Mouse (Mus musculus): ENCODE results near the gene Gm13889. TPM values are rescaled to one million over a fixed set of nuclear protein-coding genes. Genes with fewer than 3 reads are reported as not detected.

Gm13889 gene
- polyA plus RNA-seq, 1 experiment from 2014 or later, result 5.0 TPM

- 3% methylated on average over 37 of the region's 37 CpGs for WGBS
- peaks cover 29% of the 10 kb centered on the region for H3K4me1 ChIP-seq (replicated peaks)
- H3K36me3 ChIP-seq, result peaks cover 31% of the 10 kb centered on the region
- peak overlapping the region; percentile 83 for H3K4me2 ChIP-seq (replicated peaks)
- no peaks in the 10 kb centered on the region for H3K9me3 ChIP-seq
- peak overlapping the region; percentile 78 for H3K27ac ChIP-seq
- H3K27me3 ChIP-seq, result no peaks in the 10 kb centered on the region
- peak overlapping the region; percentile 45 for H3K4me3 ChIP-seq (replicated peaks)
- peak overlapping the region; percentile 72 for H3K9ac ChIP-seq (replicated peaks)
- peak; percentile 88 for ATAC-seq
Measured at GRCm38 (mm10) chr2:93976436-93977252, 19.6 kb upstream of the Gm13889 start.

- H3K4me3 ChIP-seq (replicated peaks), result peak overlapping the region; percentile 45
- peak overlapping the region; percentile 83 for H3K4me2 ChIP-seq (replicated peaks)
- H3K27ac ChIP-seq, result peak overlapping the region; percentile 78
- ATAC-seq, result peak; percentile 66
- WGBS, result 18% methylated on average over 21 of the region's 21 CpGs
- peaks cover 22% of the 10 kb centered on the region for H3K36me3 ChIP-seq
- no peaks in the 10 kb centered on the region for H3K9me3 ChIP-seq
- H3K4me1 ChIP-seq (replicated peaks), result peaks cover 29% of the 10 kb centered on the region
- H3K9ac ChIP-seq (replicated peaks), result peak overlapping the region; percentile 72
- no peaks in the 10 kb centered on the region for H3K27me3 ChIP-seq
Measured at GRCm38 (mm10) chr2:93975526-93976435, 18.8 kb upstream of the Gm13889 start.

GRCm38 (mm10) chr2:93975041-93975440 lies 18.0 kb upstream of the Gm13889 start:
- H3K4me2 ChIP-seq (replicated peaks), result no peak overlapping the region
- no peak for ATAC-seq
- peaks cover 29% of the 10 kb centered on the region for H3K4me1 ChIP-seq (replicated peaks)

GRCm38 (mm10) chr2:93971647-93972046 lies 14.6 kb upstream of the Gm13889 start:
- Histone ChIP-seq H3K9me3 (no peaks in the 10 kb centered on the region), H3K4me3 (replicated peaks) (no peak overlapping the region), H3K4me1 (replicated peaks) (peaks cover 18% of the 10 kb centered on the region), H3K4me2 (replicated peaks) (no peak overlapping the region), H3K27ac (no peak overlapping the region), H3K36me3 (no peaks in the 10 kb centered on the region), H3K27me3 (no peaks in the 10 kb centered on the region), H3K9ac (replicated peaks) (no peak overlapping the region)
- 72% methylated on average over 3 of the region's 3 CpGs for WGBS
- ATAC-seq, result no peak

More at GRCm38 (mm10) chr2:93975041-93975440, 18.0 kb upstream of the Gm13889 start:
- Histone ChIP-seq H3K4me3 (replicated peaks) (no peak overlapping the region), H3K36me3 (peaks cover 15% of the 10 kb centered on the region), H3K27me3 (no peaks in the 10 kb centered on the region), H3K9me3 (no peaks in the 10 kb centered on the region), H3K27ac (no peak overlapping the region), H3K9ac (replicated peaks) (no peak overlapping the region)
- 43% methylated on average over 7 of the region's 7 CpGs for WGBS

- no peaks in the 10 kb centered on the region for H3K27me3 ChIP-seq
- H3K4me3 ChIP-seq (replicated peaks), result no peak overlapping the region
- H3K9ac ChIP-seq (replicated peaks), result no peak overlapping the region
- H3K36me3 ChIP-seq, result no peaks in the 10 kb centered on the region
- H3K4me2 ChIP-seq (replicated peaks), result no peak overlapping the region
- ATAC-seq, result peak; percentile 57
- H3K9me3 ChIP-seq, result no peaks in the 10 kb centered on the region
- no peak overlapping the region for H3K27ac ChIP-seq
- WGBS, result 35% methylated on average over 7 of the region's 7 CpGs
- peaks cover 10% of the 10 kb centered on the region for H3K4me1 ChIP-seq (replicated peaks)
Measured at GRCm38 (mm10) chr2:93964494-93965160, 7.6 kb upstream of the Gm13889 start.

GRCm38 (mm10) chr2:93963802-93964201 lies 6.8 kb upstream of the Gm13889 start:
- 100% methylated on average over 1 of the region's 1 CpGs for WGBS
- peaks cover 1% of the 10 kb centered on the region; the same call in 1 of the 2 replicates for H3K27me3 ChIP-seq
- no peak; the same call in 1 of the 2 replicates for ATAC-seq
- no peak overlapping the region for H3K4me3 ChIP-seq (replicated peaks)
- peaks cover 10% of the 10 kb centered on the region for H3K4me1 ChIP-seq (replicated peaks)
- H3K9me3 ChIP-seq, result no peaks in the 10 kb centered on the region
- no peaks in the 10 kb centered on the region for H3K36me3 ChIP-seq
- no peak overlapping the region for H3K4me2 ChIP-seq (replicated peaks)
- no peak overlapping the region for H3K9ac ChIP-seq (replicated peaks)
- H3K27ac ChIP-seq, result no peak overlapping the region

GRCm38 (mm10) chr2:93961716-93962115 lies 4.7 kb upstream of the Gm13889 start:
- peaks cover 20% of the 10 kb centered on the region for H3K4me1 ChIP-seq (replicated peaks)
- no peak for ATAC-seq

GRCm38 (mm10) chr2:93959346-93959745 lies 2.3 kb upstream of the Gm13889 start:
- no peak for ATAC-seq
- H3K36me3 ChIP-seq, result no peaks in the 10 kb centered on the region
- peaks cover 34% of the 10 kb centered on the region for H3K4me1 ChIP-seq (replicated peaks)
- no peaks in the 10 kb centered on the region for H3K9me3 ChIP-seq
- H3K4me3 ChIP-seq (replicated peaks), result no peak overlapping the region
- no peak overlapping the region for H3K4me2 ChIP-seq (replicated peaks)
- 80% methylated on average over 8 of the region's 8 CpGs for WGBS
- H3K27ac ChIP-seq, result no peak overlapping the region
- no peak overlapping the region for H3K9ac ChIP-seq (replicated peaks)
- H3K27me3 ChIP-seq, result peaks cover 34% of the 10 kb centered on the region

More at GRCm38 (mm10) chr2:93961716-93962115, 4.7 kb upstream of the Gm13889 start:
- H3K9ac ChIP-seq (replicated peaks), result no peak overlapping the region
- no peak overlapping the region for H3K27ac ChIP-seq
- no peaks in the 10 kb centered on the region for H3K36me3 ChIP-seq
- H3K27me3 ChIP-seq, result peaks cover 14% of the 10 kb centered on the region
- H3K9me3 ChIP-seq, result no peaks in the 10 kb centered on the region
- H3K4me2 ChIP-seq (replicated peaks), result no peak overlapping the region
- H3K4me3 ChIP-seq (replicated peaks), result no peak overlapping the region
- WGBS, result 83% methylated on average over 8 of the region's 8 CpGs

GRCm38 (mm10) chr2:93958216-93958615 lies 1.2 kb upstream of the Gm13889 start:
- Histone ChIP-seq H3K4me2 (replicated peaks) (no peak overlapping the region), H3K36me3 (no peaks in the 10 kb centered on the region), H3K27ac (no peak overlapping the region), H3K4me3 (replicated peaks) (no peak overlapping the region), H3K9ac (replicated peaks) (no peak overlapping the region), H3K4me1 (replicated peaks) (peaks cover 37% of the 10 kb centered on the region), H3K27me3 (peaks cover 45% of the 10 kb centered on the region), H3K9me3 (no peaks in the 10 kb centered on the region)
- WGBS, result 72% methylated on average over 3 of the region's 3 CpGs
- ATAC-seq, result no peak

- Histone ChIP-seq H3K4me2 (replicated peaks) (no peak overlapping the region; the same call in 1 of the 2 replicates), H3K36me3 (no peaks in the 10 kb centered on the region), H3K9ac (replicated peaks) (no peak overlapping the region), H3K9me3 (no peaks in the 10 kb centered on the region), H3K27ac (no peak overlapping the region), H3K27me3 (peaks cover 50% of the 10 kb centered on the region), H3K4me3 (replicated peaks) (no peak overlapping the region), H3K4me1 (replicated peaks) (peaks cover 37% of the 10 kb centered on the region)
- no peak for ATAC-seq
- 38% methylated on average over 8 of the region's 8 CpGs for WGBS
Measured at GRCm38 (mm10) chr2:93957785-93958175, 779 bp upstream of the Gm13889 start.

GRCm38 (mm10) chr2:93956331-93956801 lies 635 bp downstream of the Gm13889 start:
- Histone ChIP-seq H3K27me3 (peaks cover 57% of the 10 kb centered on the region), H3K4me3 (replicated peaks) (peak overlapping the region; percentile 70), H3K36me3 (no peaks in the 10 kb centered on the region), H3K4me1 (replicated peaks) (peaks cover 37% of the 10 kb centered on the region), H3K9ac (replicated peaks) (peak overlapping the region; percentile 82), H3K9me3 (no peaks in the 10 kb centered on the region), H3K27ac (peak overlapping the region; percentile 56), H3K4me2 (replicated peaks) (peak overlapping the region; percentile 97)
- under 1% methylated on average over 44 of the region's 44 CpGs for WGBS
- ATAC-seq, result peak; percentile 66
